Mouse (Mus musculus): Measurements from ENCODE around the gene Fxyd5. TPM values are rescaled to one million over a fixed set of nuclear protein-coding genes. Genes with fewer than 3 reads are reported as not detected.

Gene Fxyd5
- polyA plus RNA-seq (2015; fragmentation: Nextera tagmentation; extraction: Ambion mirVana), result 44.7 and 46.7 TPM in 2 replicates

- 36% methylated on average over 10 of the region's 10 CpGs for WGBS
- Histone ChIP-seq H3K4me1 (ENCODE audit: control insufficient read depth, insufficient read depth, low read length) (peaks cover 11% of the 10 kb centered on the region), H3K4me3 (ENCODE audit: low read length) (peak within 1 kb of the TSS; percentile 50), H3K36me3 (ENCODE audit: control insufficient read depth, insufficient read depth) (no peaks in the 10 kb centered on the region), H3K27me3 (ENCODE audit: control insufficient read depth, insufficient read depth, low read length) (peaks cover 17% of the 10 kb centered on the region), H3K9ac (ENCODE audit: low read length) (peak within 1 kb of the TSS; percentile 71), H3K4me2 (ENCODE audit: low read depth, low read length) (peak within 1 kb of the TSS; percentile 62), H3K9me3 (replicated peaks; ENCODE audit: control insufficient read depth, low read length) (no peaks in the 10 kb centered on the region), H3K27ac (ENCODE audit: low read length) (peak within 1 kb of the TSS; percentile 64)
- no peak for ATAC-seq (replicated peaks; ENCODE audit: extremely low read depth, insufficient read depth, low FRiP score)
Observed at GRCm38 (mm10) chr7:31042431-31042910, at the start of gene Fxyd5. Fxyd5 (minus strand) TSS chr7:31042481.

GRCm38 (mm10) chr7:31089721-31090120 is 47.4 kb upstream of the Fxyd5 start:
- no peak for ATAC-seq (replicated peaks; ENCODE audit: extremely low read depth, insufficient read depth, low FRiP score)
- H3K4me2 ChIP-seq (ENCODE audit: low read depth, low read length), result no peak overlapping the region
- no peak overlapping the region for H3K27ac ChIP-seq (ENCODE audit: low read length)
- H3K9me3 ChIP-seq (replicated peaks; ENCODE audit: control insufficient read depth, low read length), result no peaks in the 10 kb centered on the region; the same call in 1 of the 2 replicates
- H3K9ac ChIP-seq (ENCODE audit: low read length), result no peak overlapping the region
- peaks cover 16% of the 10 kb centered on the region for H3K4me1 ChIP-seq (ENCODE audit: control insufficient read depth, insufficient read depth, low read length)
- no peaks in the 10 kb centered on the region for H3K27me3 ChIP-seq (ENCODE audit: control insufficient read depth, insufficient read depth, low read length)
- 78% methylated on average over 2 of the region's 2 CpGs for WGBS
- no peak overlapping the region for H3K4me3 ChIP-seq (ENCODE audit: low read length)
- H3K36me3 ChIP-seq (ENCODE audit: control insufficient read depth, insufficient read depth), result no peaks in the 10 kb centered on the region

- peaks cover 16% of the 10 kb centered on the region for H3K4me1 ChIP-seq (ENCODE audit: control insufficient read depth, insufficient read depth, low read length)
- no peak overlapping the region for H3K4me2 ChIP-seq (ENCODE audit: low read depth, low read length)
- H3K9me3 ChIP-seq (replicated peaks; ENCODE audit: control insufficient read depth, low read length), result no peaks in the 10 kb centered on the region; the same call in 1 of the 2 replicates
- no peaks in the 10 kb centered on the region for H3K27me3 ChIP-seq (ENCODE audit: control insufficient read depth, insufficient read depth, low read length)
- no peak for ATAC-seq (replicated peaks; ENCODE audit: extremely low read depth, insufficient read depth, low FRiP score)
- 66% methylated on average over 3 of the region's 3 CpGs for WGBS
- H3K36me3 ChIP-seq (ENCODE audit: control insufficient read depth, insufficient read depth), result no peaks in the 10 kb centered on the region
- H3K4me3 ChIP-seq (ENCODE audit: low read length), result no peak overlapping the region
- no peak overlapping the region for H3K9ac ChIP-seq (ENCODE audit: low read length)
- peak overlapping the region; percentile 68 for H3K27ac ChIP-seq (ENCODE audit: low read length)
Observed at GRCm38 (mm10) chr7:31088206-31088605, 45.9 kb upstream of the Fxyd5 start.

GRCm38 (mm10) chr7:31087262-31087661 is 45.0 kb upstream of the Fxyd5 start:
- no peak for ATAC-seq (replicated peaks; ENCODE audit: extremely low read depth, insufficient read depth, low FRiP score)
- Histone ChIP-seq H3K4me2 (ENCODE audit: low read depth, low read length) (no peak overlapping the region), H3K4me3 (ENCODE audit: low read length) (no peak overlapping the region), H3K9ac (ENCODE audit: low read length) (no peak overlapping the region), H3K27ac (ENCODE audit: low read length) (peak overlapping the region; percentile 73), H3K27me3 (ENCODE audit: control insufficient read depth, insufficient read depth, low read length) (no peaks in the 10 kb centered on the region), H3K36me3 (ENCODE audit: control insufficient read depth, insufficient read depth) (no peaks in the 10 kb centered on the region), H3K9me3 (replicated peaks; ENCODE audit: control insufficient read depth, low read length) (no peaks in the 10 kb centered on the region; the same call in 1 of the 2 replicates), H3K4me1 (ENCODE audit: control insufficient read depth, insufficient read depth, low read length) (peaks cover 16% of the 10 kb centered on the region)
- WGBS, result 51% methylated on average over 2 of the region's 2 CpGs

- Histone ChIP-seq H3K36me3 (ENCODE audit: control insufficient read depth, insufficient read depth) (no peaks in the 10 kb centered on the region), H3K9me3 (replicated peaks; ENCODE audit: control insufficient read depth, low read length) (no peaks in the 10 kb centered on the region; the same call in 1 of the 2 replicates), H3K27ac (ENCODE audit: low read length) (no peak overlapping the region), H3K9ac (ENCODE audit: low read length) (no peak overlapping the region), H3K27me3 (ENCODE audit: control insufficient read depth, insufficient read depth, low read length) (no peaks in the 10 kb centered on the region), H3K4me1 (ENCODE audit: control insufficient read depth, insufficient read depth, low read length) (peaks cover 16% of the 10 kb centered on the region), H3K4me3 (ENCODE audit: low read length) (no peak overlapping the region), H3K4me2 (ENCODE audit: low read depth, low read length) (no peak overlapping the region)
- no peak for ATAC-seq (replicated peaks; ENCODE audit: extremely low read depth, insufficient read depth, low FRiP score)
- 80% methylated on average over 9 of the region's 9 CpGs for WGBS
Observed at GRCm38 (mm10) chr7:31086175-31086755, 44.0 kb upstream of the Fxyd5 start.

- WGBS, result 39% methylated on average over 3 of the region's 3 CpGs
- Histone ChIP-seq H3K9ac (ENCODE audit: low read length) (no peak overlapping the region), H3K27me3 (ENCODE audit: control insufficient read depth, insufficient read depth, low read length) (no peaks in the 10 kb centered on the region), H3K4me2 (ENCODE audit: low read depth, low read length) (no peak overlapping the region), H3K27ac (ENCODE audit: low read length) (no peak overlapping the region), H3K4me3 (ENCODE audit: low read length) (no peak overlapping the region), H3K36me3 (ENCODE audit: control insufficient read depth, insufficient read depth) (no peaks in the 10 kb centered on the region), H3K4me1 (ENCODE audit: control insufficient read depth, insufficient read depth, low read length) (peaks cover 16% of the 10 kb centered on the region), H3K9me3 (replicated peaks; ENCODE audit: control insufficient read depth, low read length) (no peaks in the 10 kb centered on the region; the same call in none of the 2 replicates)
- peak; percentile 31; the same call in 1 of the 2 replicates for ATAC-seq (replicated peaks; ENCODE audit: extremely low read depth, insufficient read depth, low FRiP score)
Observed at GRCm38 (mm10) chr7:31085171-31085570, 42.9 kb upstream of the Fxyd5 start.

- no peaks in the 10 kb centered on the region for H3K27me3 ChIP-seq (ENCODE audit: control insufficient read depth, insufficient read depth, low read length)
- H3K4me3 ChIP-seq (ENCODE audit: low read length), result no peak overlapping the region
- peaks cover 16% of the 10 kb centered on the region for H3K4me1 ChIP-seq (ENCODE audit: control insufficient read depth, insufficient read depth, low read length)
- 52% methylated on average over 9 of the region's 9 CpGs for WGBS
- H3K4me2 ChIP-seq (ENCODE audit: low read depth, low read length), result no peak overlapping the region
- H3K27ac ChIP-seq (ENCODE audit: low read length), result no peak overlapping the region
- ATAC-seq (replicated peaks; ENCODE audit: extremely low read depth, insufficient read depth, low FRiP score), result no peak
- no peaks in the 10 kb centered on the region for H3K36me3 ChIP-seq (ENCODE audit: control insufficient read depth, insufficient read depth)
- no peaks in the 10 kb centered on the region; the same call in 1 of the 2 replicates for H3K9me3 ChIP-seq (replicated peaks; ENCODE audit: control insufficient read depth, low read length)
- no peak overlapping the region for H3K9ac ChIP-seq (ENCODE audit: low read length)
Observed at GRCm38 (mm10) chr7:31084140-31084539, 41.9 kb upstream of the Fxyd5 start.

GRCm38 (mm10) chr7:31082831-31083588 is 40.7 kb upstream of the Fxyd5 start:
- no peaks in the 10 kb centered on the region for H3K36me3 ChIP-seq (ENCODE audit: control insufficient read depth, insufficient read depth)
- H3K27ac ChIP-seq (ENCODE audit: low read length), result no peak overlapping the region
- H3K4me3 ChIP-seq (ENCODE audit: low read length), result no peak overlapping the region
- H3K9me3 ChIP-seq (replicated peaks; ENCODE audit: control insufficient read depth, low read length), result no peaks in the 10 kb centered on the region; the same call in 1 of the 2 replicates
- peak overlapping the region; percentile 11; the same call in 1 of the 2 replicates for H3K9ac ChIP-seq (ENCODE audit: low read length)
- H3K4me2 ChIP-seq (ENCODE audit: low read depth, low read length), result no peak overlapping the region
- H3K27me3 ChIP-seq (ENCODE audit: control insufficient read depth, insufficient read depth, low read length), result no peaks in the 10 kb centered on the region
- no peak for ATAC-seq (replicated peaks; ENCODE audit: extremely low read depth, insufficient read depth, low FRiP score)
- WGBS, result 62% methylated on average over 14 of the region's 14 CpGs
- H3K4me1 ChIP-seq (ENCODE audit: control insufficient read depth, insufficient read depth, low read length), result peaks cover 15% of the 10 kb centered on the region

GRCm38 (mm10) chr7:31082106-31082505 is 39.8 kb upstream of the Fxyd5 start:
- Histone ChIP-seq H3K27ac (ENCODE audit: low read length) (no peak overlapping the region), H3K27me3 (ENCODE audit: control insufficient read depth, insufficient read depth, low read length) (no peaks in the 10 kb centered on the region), H3K4me2 (ENCODE audit: low read depth, low read length) (no peak overlapping the region), H3K4me1 (ENCODE audit: control insufficient read depth, insufficient read depth, low read length) (peaks cover 6% of the 10 kb centered on the region), H3K4me3 (ENCODE audit: low read length) (no peak overlapping the region), H3K9me3 (replicated peaks; ENCODE audit: control insufficient read depth, low read length) (no peaks in the 10 kb centered on the region; the same call in 1 of the 2 replicates), H3K36me3 (ENCODE audit: control insufficient read depth, insufficient read depth) (no peaks in the 10 kb centered on the region), H3K9ac (ENCODE audit: low read length) (no peak overlapping the region)
- ATAC-seq (replicated peaks; ENCODE audit: extremely low read depth, insufficient read depth, low FRiP score), result no peak
